Mouse (Mus musculus) limb, embryonic 12.5 days (tissue): ENCODE measurements around the gene Zbtb20. TPM values are rescaled to one million over a fixed set of nuclear protein-coding genes. Genes with fewer than 3 reads are reported as not detected.

Experiments used
- ATAC-seq: fragments of 200-750 bp; cut with Nextera tagmentation; 2 replicates; pipeline ENCODE4 v1.8.0; 2017; ENCODE audit warnings: low read depth, moderate TSS enrichment; ENCODE audit not compliant: insufficient number of reproducible peaks, insufficient read depth, low FRiP score, low TSS enrichment
- H3K27ac ChIP-seq: fragments of 300-500 bp; sonication (generic); 2 replicates; pipeline ENCODE4 v1.5.1; 2016; ENCODE audit warnings: mild to moderate bottlenecking, moderate library complexity
- H3K27me3 ChIP-seq: fragments of 300-500 bp; sonication (generic); 2 replicates; pipeline ENCODE4 v1.6.1; 2016; ENCODE audit warnings: mild to moderate bottlenecking, moderate library complexity
- H3K36me3 ChIP-seq: fragments of 300-500 bp; sonication (generic); 2 replicates; pipeline ENCODE4 v1.6.1; 2016; ENCODE audit warnings: mild to moderate bottlenecking, moderate library complexity
- H3K4me1 ChIP-seq: fragments of 300-500 bp; sonication (generic); replicated peaks from 2 replicates; pipeline ENCODE4 v1.6.1; 2016
- H3K4me2 ChIP-seq: fragments of 300-500 bp; sonication (generic); 2 replicates; pipeline ENCODE4 v1.6.1; 2016; ENCODE audit warnings: mild to moderate bottlenecking, moderate library complexity
- H3K4me3 ChIP-seq: fragments of 300-500 bp; sonication (generic); replicated peaks from 2 replicates; pipeline ENCODE4 v1.5.1; 2016; ENCODE audit warnings: mild to moderate bottlenecking
- H3K9ac ChIP-seq: fragments of 300-500 bp; sonication (generic); replicated peaks from 2 replicates; pipeline ENCODE4 v1.6.1; 2016; ENCODE audit warnings: mild to moderate bottlenecking, moderate library complexity
- H3K9me3 ChIP-seq: fragments of 300-500 bp; sonication (generic); 2 replicates; pipeline ENCODE4 v1.6.1; 2016; ENCODE audit warnings: mild to moderate bottlenecking, moderate library complexity
- WGBS: fragments of 180-500 bp; shearing (Covaris S2); methylation state at CpG from one replicate; pipeline ENCODE4 v1.1.7; 2016; 5-methylcytosine and 5-hydroxymethylcytosine counted together
- polyA plus RNA-seq: library from polyadenylated mRNA; unstranded; fragments of >200 nt; fragmentation: Nextera tagmentation; extraction: Ambion mirVana; gene quantifications from 2 replicates; pipeline ENCODE4 v1.2.1, GENCODE M21; 2016

Gene Zbtb20
- polyA plus RNA-seq, 1 experiment from 2014 or later: 18.8 TPM

DNA sequence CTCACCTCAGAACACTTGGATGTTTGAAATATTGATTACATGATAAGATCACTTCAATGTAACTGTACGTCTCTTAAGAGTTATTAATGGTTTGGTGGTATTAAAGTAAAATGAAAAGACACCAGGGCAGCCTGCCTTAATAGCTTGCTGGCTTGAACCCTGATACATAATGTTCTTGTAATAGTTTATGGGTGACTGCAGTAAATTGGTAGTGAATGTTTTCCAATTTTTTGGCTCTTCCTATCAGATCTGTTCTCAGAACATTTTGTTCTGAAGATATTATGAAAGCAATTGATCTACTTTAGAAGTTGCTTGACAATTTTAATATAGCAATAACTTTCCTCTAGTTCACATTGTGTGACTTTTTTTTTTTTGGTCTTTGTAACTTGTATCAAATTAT is 123.2 kb downstream of the Zbtb20 start:
- H3K4me1 ChIP-seq: no peaks in the 10 kb centered on the region
- H3K4me3 ChIP-seq: no peak overlapping the region
- no peak overlapping the region for H3K4me2 ChIP-seq
- no peaks in the 10 kb centered on the region for H3K36me3 ChIP-seq
- no peaks in the 10 kb centered on the region for H3K9me3 ChIP-seq
- H3K9ac ChIP-seq: no peak overlapping the region
- no peaks in the 10 kb centered on the region for H3K27me3 ChIP-seq
- 76% methylated on average over 1 of the region's 1 CpGs for WGBS
- H3K27ac ChIP-seq: no peak overlapping the region
- ATAC-seq: no peak

DNA sequence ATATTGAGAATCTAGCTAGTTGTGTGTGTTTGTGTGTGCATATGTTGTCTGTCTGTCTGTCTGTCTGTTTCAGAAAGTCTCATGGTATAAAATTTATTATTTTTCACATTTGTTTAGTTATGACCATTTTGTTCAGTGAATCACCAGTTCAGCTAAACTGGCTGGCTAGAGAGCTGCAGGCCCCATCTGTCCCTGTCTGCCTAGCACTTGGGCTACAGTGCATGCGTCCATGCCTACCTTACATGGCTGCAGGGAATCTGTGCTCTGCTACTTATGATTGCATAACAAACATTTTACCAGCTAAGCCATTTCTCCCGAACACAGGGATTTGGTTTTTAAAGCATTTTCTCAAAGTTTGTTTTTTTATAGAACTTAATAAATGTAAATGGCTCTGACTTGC is 150.7 kb downstream of the Zbtb20 start:
- no peak for ATAC-seq
- Histone ChIP-seq H3K27me3 (no peaks in the 10 kb centered on the region), H3K4me2 (no peak overlapping the region), H3K27ac (no peak overlapping the region), H3K36me3 (no peaks in the 10 kb centered on the region), H3K9ac (no peak overlapping the region), H3K4me1 (no peaks in the 10 kb centered on the region), H3K4me3 (no peak overlapping the region), H3K9me3 (no peaks in the 10 kb centered on the region)
- 65% methylated on average over 2 of the region's 2 CpGs for WGBS

DNA sequence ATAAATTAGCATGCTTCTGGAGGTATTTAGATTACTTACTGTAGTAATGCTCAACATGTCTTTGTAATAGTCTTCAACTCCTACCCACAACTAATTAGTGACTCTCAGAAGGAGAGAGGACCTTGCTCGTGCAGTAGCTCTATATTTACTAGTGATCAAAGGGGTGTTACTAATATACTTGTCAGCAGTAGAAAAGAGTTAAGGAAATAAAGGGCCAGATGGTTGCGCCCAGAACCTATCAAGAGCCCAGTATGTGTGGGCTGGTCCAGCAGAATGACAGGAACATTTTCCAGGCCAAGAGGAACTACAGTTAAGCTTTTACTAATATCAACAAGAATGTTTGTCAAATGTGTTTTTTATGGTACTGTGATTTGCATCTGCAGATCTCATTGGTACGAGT is 153.6 kb downstream of the Zbtb20 start:
- H3K4me2 ChIP-seq: no peak overlapping the region
- H3K9me3 ChIP-seq: no peaks in the 10 kb centered on the region
- H3K27ac ChIP-seq: no peak overlapping the region
- no peak overlapping the region for H3K9ac ChIP-seq
- no peaks in the 10 kb centered on the region for H3K27me3 ChIP-seq
- no peak for ATAC-seq
- no peaks in the 10 kb centered on the region for H3K36me3 ChIP-seq
- no peaks in the 10 kb centered on the region for H3K4me1 ChIP-seq
- 33% methylated on average over 3 of the region's 3 CpGs for WGBS
- no peak overlapping the region for H3K4me3 ChIP-seq

DNA sequence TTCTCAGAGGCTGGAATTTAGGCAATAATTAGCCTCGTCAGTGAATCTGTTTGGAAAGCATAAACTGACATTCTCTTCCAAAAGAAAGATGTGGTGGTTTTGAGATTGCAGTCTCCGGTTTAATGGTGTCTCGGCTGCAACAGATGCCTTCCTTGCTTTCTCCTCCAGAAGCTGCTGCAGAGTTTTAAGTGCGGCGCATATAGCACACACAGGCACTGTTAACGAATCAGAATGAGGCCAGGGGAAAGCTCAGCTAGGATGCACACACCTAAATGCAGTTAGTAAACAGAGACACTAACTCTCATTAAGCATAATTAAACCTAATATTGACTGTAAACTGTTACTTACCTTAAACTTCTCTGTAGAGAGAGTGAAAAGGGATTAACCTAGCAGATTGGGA is 160.0 kb downstream of the Zbtb20 start:
- no peaks in the 10 kb centered on the region for H3K27me3 ChIP-seq
- H3K4me3 ChIP-seq: no peak overlapping the region
- WGBS: 19% methylated on average over 6 of the region's 6 CpGs
- H3K27ac ChIP-seq: no peak overlapping the region
- H3K4me2 ChIP-seq: peak overlapping the region; percentile 19; the same call in 1 of the 2 replicates
- no peaks in the 10 kb centered on the region; the same call in 1 of the 2 replicates for H3K4me1 ChIP-seq
- no peak overlapping the region for H3K9ac ChIP-seq
- H3K36me3 ChIP-seq: no peaks in the 10 kb centered on the region
- no peaks in the 10 kb centered on the region for H3K9me3 ChIP-seq
- ATAC-seq: no peak

DNA sequence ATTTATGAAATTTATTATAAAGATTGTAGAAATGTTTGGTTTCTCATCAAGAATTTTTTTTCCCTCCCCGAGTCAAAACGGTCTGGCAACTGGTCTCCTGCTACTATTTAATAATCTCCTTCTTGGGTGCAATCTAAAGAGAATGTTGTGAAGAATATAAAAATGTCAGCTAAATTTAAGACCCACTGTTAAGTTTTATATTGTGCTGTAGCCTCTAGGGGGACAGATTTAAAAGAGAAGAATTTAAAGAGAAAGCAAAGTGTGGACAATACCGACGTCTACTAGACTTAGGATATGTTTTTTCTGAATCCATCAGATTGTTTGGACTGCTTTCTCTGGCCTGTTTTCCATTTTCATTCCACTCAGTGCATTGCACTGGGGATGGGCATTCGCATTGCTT is 160.8 kb downstream of the Zbtb20 start:
- Histone ChIP-seq H3K36me3 (no peaks in the 10 kb centered on the region), H3K4me2 (no peak overlapping the region), H3K9ac (no peak overlapping the region), H3K4me3 (no peak overlapping the region), H3K27me3 (no peaks in the 10 kb centered on the region), H3K9me3 (no peaks in the 10 kb centered on the region), H3K27ac (no peak overlapping the region), H3K4me1 (no peaks in the 10 kb centered on the region; the same call in 1 of the 2 replicates)
- WGBS: 28% methylated on average over 5 of the region's 5 CpGs
- ATAC-seq: no peak

DNA sequence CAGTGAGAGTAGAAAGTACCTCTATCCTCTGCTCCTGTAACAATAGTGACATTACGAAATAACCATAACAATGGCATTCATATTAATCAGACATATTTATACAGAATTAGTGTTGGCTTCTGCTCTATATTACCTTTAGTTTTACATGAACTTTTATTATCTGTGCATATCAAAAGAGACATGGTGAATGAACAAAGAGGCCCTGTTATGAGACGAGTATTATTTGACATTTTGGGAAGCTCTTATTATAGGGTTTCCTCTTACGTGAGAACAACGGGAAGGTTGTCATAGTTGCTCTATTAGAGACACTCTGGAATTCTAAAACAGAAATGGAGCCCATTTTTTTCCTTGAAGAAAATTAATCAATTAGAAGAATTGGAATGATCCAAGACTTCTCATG is 161.6 kb downstream of the Zbtb20 start:
- Histone ChIP-seq H3K4me1 (no peaks in the 10 kb centered on the region; the same call in 1 of the 2 replicates), H3K4me3 (no peak overlapping the region), H3K27me3 (no peaks in the 10 kb centered on the region), H3K27ac (no peak overlapping the region), H3K9ac (no peak overlapping the region), H3K9me3 (no peaks in the 10 kb centered on the region), H3K36me3 (no peaks in the 10 kb centered on the region), H3K4me2 (no peak overlapping the region)
- WGBS: 91% methylated on average over 4 of the region's 4 CpGs
- ATAC-seq: no peak

DNA sequence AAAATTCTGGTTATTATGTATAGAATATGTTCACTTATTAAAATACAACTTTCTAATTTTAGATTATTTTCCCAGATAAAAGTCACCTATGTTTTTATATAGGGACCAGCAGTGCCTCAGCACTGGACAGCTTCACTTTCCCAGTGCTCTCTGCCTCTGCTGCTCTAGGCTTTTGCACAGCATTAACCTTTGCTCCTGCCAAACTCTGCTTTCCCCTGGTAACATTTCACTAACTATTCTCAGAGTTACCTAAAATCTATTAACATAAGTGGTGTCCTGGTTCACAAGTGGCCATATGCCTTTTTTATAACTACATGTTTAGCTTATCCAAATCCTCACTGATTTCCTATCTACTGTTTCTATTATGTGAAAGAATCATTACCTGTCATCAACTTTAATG is 169.9 kb downstream of the Zbtb20 start:
- ATAC-seq: no peak
- Histone ChIP-seq H3K4me2 (no peak overlapping the region), H3K4me3 (no peak overlapping the region), H3K9me3 (no peaks in the 10 kb centered on the region), H3K27me3 (no peaks in the 10 kb centered on the region), H3K4me1 (no peaks in the 10 kb centered on the region), H3K9ac (no peak overlapping the region), H3K27ac (no peak overlapping the region), H3K36me3 (no peaks in the 10 kb centered on the region)

DNA sequence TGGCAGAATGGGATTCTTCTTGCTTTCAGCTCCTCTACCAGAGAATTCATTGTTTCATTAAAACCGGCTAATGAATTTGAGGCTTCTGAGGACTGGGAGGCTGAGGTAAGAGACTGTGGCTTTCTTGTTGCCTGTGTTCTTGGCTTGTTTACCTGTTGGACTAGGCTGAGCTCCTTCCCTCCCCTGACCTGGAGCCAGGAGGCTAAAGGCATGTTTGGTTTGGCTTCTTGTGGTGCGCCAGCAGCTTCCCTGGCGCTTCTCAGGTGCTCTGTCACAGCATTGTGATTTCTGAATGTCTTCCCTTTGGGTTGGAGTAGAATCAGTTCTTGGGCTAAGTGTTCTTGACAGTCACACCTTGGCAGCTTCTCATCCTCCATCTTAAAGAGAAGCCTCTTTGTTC is 171.0 kb downstream of the Zbtb20 start:
- no peak overlapping the region for H3K4me2 ChIP-seq
- no peak overlapping the region for H3K9ac ChIP-seq
- no peaks in the 10 kb centered on the region for H3K36me3 ChIP-seq
- H3K27me3 ChIP-seq: no peaks in the 10 kb centered on the region
- no peak overlapping the region for H3K27ac ChIP-seq
- H3K4me3 ChIP-seq: no peak overlapping the region
- no peaks in the 10 kb centered on the region for H3K9me3 ChIP-seq
- 89% methylated on average over 3 of the region's 3 CpGs for WGBS
- no peaks in the 10 kb centered on the region for H3K4me1 ChIP-seq
- no peak for ATAC-seq

DNA sequence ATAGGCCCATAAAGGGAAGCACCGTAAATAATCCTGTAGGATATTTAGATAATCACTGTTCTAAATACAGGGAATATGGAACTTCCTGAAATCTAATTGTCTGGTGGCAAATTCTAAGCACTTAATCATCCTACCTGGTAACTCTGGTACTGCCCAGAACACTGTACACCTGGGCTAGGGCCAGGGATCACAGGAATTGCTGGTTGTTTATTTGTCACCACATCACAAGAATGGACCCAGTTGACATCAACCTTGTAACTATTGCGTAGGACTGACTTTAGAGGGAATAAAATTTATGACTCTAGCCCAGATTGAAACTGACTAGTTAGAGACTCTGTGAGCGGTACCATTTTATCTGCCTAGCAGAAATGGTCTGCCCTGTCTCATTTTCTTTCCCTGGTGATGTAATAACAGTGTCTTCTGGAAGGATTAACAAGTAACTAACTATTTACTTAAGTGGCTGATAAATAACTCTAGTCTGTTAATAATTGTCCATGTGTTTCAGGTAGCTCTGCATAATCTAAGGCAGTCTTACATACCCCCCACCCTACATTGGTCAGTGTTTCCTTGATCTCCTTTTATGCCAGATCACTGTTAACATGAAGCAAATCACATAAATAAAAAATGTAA is 194.1 kb downstream of the Zbtb20 start:
- Histone ChIP-seq H3K4me1 (no peaks in the 10 kb centered on the region), H3K27me3 (no peaks in the 10 kb centered on the region), H3K9me3 (no peaks in the 10 kb centered on the region), H3K4me3 (no peak overlapping the region), H3K9ac (no peak overlapping the region), H3K4me2 (no peak overlapping the region), H3K36me3 (no peaks in the 10 kb centered on the region), H3K27ac (no peak overlapping the region)
- WGBS: 57% methylated on average over 3 of the region's 3 CpGs
- ATAC-seq: no peak

DNA sequence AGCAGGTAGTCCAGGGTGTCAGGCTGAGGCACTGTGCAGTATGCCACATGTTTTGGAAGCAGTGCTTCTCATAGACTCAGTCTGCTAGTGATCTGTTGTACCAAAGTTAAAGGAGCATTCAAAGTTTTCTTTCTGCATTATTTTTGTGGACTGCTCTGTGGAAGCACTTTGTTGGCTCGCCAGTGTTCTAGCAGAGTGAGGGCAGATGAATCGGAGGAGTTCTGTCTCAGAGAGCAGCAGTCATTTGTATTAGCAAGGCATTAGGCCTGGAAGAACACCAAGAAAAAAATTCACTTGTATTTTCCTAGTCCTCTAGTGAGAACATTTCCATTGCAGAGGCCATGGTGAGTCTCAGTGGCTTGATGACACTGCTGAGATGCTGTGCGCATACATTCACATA is 196.2 kb downstream of the Zbtb20 start:
- no peak overlapping the region for H3K27ac ChIP-seq
- H3K9ac ChIP-seq: no peak overlapping the region
- WGBS: 87% methylated on average over 3 of the region's 3 CpGs

DNA sequence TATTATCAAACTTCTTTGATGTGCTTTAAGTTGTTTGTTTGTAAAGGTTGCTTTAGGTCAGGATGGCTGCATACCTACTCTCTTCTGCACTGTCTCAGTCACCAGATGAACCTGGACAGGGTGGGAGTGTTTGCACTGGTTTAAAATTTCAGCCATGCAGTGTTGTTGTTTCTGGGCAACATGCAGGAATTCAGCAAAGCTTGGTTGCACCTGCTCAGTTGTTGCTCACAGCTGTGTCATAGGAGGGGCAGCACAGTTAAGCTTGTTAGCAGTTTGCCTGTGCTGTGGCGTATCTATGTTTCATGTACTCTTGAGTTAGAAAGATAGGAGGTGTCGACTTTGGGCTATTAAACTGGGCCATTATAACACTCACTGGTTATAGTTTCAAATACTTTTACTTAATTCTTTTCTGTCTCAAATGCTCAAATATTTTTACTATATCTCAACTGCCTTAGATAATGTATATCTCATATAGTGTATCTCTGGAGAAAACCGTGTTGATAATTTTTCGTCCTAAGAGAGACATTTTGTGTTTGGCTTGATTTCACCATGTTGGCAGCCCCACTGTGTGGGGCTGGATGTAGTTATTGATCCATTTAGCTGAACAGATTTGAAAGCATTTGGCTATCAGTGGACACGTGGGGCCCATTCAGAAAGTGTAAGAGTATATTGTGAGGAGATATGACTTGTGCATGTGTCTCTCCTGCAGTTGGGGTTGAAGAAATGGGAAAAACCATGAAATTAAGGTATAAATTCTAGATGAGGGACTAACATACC is 197.3 kb downstream of the Zbtb20 start:
- H3K27ac ChIP-seq: no peak overlapping the region
- ATAC-seq: no peak
- WGBS: 84% methylated on average over 5 of the region's 5 CpGs
- no peaks in the 10 kb centered on the region for H3K36me3 ChIP-seq
- H3K9ac ChIP-seq: no peak overlapping the region
- no peak overlapping the region for H3K4me3 ChIP-seq
- H3K27me3 ChIP-seq: no peaks in the 10 kb centered on the region
- no peak overlapping the region for H3K4me2 ChIP-seq
- H3K4me1 ChIP-seq: no peaks in the 10 kb centered on the region
- H3K9me3 ChIP-seq: no peaks in the 10 kb centered on the region

More for the DNA sequence above, 196.2 kb downstream of the Zbtb20 start:
- no peaks in the 10 kb centered on the region for H3K9me3 ChIP-seq
- H3K4me2 ChIP-seq: no peak overlapping the region
- H3K4me3 ChIP-seq: no peak overlapping the region
- H3K27me3 ChIP-seq: no peaks in the 10 kb centered on the region
- H3K36me3 ChIP-seq: no peaks in the 10 kb centered on the region
- H3K4me1 ChIP-seq: no peaks in the 10 kb centered on the region
- ATAC-seq: no peak

DNA sequence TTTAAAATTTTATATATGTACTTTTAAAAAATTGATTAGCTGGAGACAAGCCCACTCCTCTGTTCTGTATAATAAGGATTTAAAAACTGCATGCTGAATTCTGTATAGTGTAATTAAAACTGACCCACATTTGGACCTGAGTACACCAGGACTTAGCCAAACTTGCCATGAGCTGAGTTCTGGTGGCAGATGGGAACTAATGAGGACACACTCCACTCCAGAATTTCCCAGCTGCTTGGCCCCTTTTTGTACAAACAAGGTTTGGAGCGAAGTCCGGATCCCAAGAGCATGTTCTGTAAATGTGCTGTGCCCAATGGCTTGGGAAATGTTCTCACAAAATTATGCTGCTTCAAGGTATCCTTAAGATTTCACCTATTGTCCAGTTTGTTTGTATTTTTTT is 204.7 kb downstream of the Zbtb20 start:
- no peak for ATAC-seq
- Histone ChIP-seq H3K27me3 (no peaks in the 10 kb centered on the region), H3K9me3 (no peaks in the 10 kb centered on the region), H3K4me2 (no peak overlapping the region), H3K36me3 (no peaks in the 10 kb centered on the region), H3K4me1 (no peaks in the 10 kb centered on the region), H3K9ac (no peak overlapping the region), H3K4me3 (no peak overlapping the region), H3K27ac (no peak overlapping the region)
- WGBS: 80% methylated on average over 2 of the region's 2 CpGs
